Mouse (Mus musculus): ENCODE data around the gene Olfr512. TPM values are rescaled to one million over a fixed set of nuclear protein-coding genes. Genes with fewer than 3 reads are reported as not detected.

Olfr512 gene
- polyA plus RNA-seq (2017; shearing (Covaris generic)), result not detected

DNA sequence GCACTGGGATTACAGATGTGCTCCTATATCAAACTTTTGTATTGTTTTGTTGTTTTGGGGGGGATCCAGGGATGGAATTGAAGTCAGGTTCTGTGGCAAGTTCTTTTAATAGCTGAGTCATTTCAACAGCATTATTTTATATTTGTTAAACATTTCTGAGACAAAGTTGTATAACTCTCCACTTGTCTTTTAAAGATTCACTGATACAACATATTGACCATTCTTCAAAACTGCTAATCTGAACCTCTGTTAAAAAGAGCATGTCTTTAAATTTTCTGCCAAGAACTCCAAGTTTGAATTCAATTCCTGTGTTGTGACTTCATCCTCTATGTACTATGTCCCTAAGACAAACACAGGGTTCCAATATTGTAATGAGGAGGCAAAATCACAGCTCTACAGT, at the start of gene Olfr512:
TSS of gene Olfr512 (plus strand) at position 301 of the 400 bp plus-strand sequence.
- ATAC-seq, result no peak

DNA sequence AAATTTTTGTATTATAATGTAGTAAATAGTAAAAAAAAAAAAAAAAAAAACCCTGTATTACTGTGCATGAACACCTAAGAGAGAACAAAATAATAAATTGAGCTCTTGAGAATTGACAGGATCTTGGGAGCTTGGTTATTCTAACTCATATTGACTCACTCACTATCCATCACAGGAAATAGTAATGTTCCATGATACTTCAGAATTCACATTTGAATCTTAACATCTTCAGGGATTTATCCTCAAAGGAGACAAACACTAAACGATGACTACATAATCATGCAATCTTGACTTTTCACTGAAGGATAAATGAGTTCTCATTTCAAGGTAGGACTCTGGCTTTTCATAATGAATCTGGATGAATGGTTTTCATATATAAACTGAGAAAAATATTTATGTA, 47.0 kb upstream of the Olfr512 start, which contains the start of gene Olfr510:
TSS of gene Olfr510 (plus strand) at position 301 of the 400 bp plus-strand sequence.
- ATAC-seq, result no peak

DNA sequence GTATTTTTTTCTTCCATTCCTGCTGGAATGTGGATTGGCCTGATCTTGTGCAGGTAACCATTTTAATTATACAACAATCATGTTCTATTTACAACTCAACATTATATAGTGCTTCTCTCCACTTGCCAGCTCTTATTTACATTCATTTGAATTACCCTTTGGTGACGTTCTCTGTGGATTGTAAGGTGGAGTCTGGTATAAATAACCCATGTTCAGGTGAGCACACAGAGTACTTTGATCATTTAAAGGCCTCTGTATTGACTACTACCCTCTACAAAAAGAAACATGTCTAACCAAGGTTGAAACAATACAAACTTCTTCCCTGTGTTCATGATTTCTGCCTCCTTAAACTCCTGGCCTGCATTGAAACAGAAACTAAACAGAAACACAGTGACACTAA, 42.1 kb upstream of the Olfr512 start:
- ATAC-seq, result no peak

DNA sequence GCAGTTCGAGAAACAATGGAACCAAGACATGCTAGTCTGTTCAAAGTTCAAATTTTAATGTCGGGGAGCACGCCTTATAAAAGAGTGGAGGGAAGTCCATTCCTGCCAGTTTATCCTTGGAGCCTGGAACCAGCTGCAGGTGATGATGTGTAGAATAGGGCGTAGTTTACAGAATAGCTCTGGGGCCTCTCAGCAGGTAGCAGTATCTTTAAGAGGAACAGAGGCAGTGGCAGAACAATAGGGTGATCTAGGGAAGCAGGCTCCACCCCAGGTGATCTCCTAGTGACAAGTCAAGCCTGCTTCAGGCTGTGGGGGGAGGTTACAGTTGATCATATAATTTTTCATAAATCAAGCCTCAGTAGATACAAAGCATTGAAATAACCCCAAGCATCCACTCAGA, 34.2 kb upstream of the Olfr512 start:
- no peak for ATAC-seq

DNA sequence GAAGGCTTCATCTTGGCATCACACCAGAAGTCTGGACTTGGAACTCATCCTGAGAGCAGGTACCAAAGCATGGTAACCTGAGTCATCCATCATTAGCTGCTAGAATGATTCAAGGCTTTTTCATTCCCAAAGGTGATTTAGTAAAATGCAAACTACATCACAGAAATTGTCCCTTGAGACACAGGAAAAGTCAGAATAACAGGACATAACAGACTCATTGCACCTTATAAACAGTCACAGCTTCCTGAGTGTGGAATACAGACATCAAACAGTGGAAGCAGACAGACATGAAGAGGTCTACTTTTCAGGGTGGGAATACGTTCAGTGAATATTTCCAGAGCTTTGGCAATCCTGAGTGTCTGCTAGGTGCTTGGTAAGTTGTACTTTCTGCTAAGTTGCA, 37.6 kb downstream of the Olfr512 start, which contains the start of gene Olfr513:
TSS of gene Olfr513 (plus strand) at position 301 of the 400 bp plus-strand sequence.
- ATAC-seq, result no peak

DNA sequence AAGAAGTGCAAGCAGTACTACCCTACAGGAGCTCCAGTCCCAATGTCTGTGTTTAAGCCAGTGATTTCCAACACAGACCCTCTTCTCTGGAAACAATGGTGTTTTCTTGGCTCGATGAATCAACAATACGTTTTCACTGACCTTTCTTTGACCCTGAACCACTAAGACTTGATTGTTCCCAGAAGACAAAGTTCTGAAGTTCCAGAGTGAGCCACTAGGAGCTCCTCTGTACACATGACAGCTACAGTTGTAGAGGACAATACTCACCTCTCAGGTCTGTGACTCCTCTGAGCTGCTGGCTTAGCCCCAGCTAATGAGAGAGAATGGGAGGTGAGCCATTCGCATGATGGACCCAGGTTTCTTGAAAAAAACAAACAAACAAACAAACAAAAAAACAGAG, 47.3 kb downstream of the Olfr512 start:
- no peak for ATAC-seq

Other genes starting within 250 kb of the Olfr512 start
- not detected for gene Olfr498, start 248.0 kb upstream of the Olfr512 start, polyA plus RNA-seq (2017; shearing (Covaris generic))
- not detected for gene Olfr502, start 188.3 kb upstream of the Olfr512 start, polyA plus RNA-seq (2017; shearing (Covaris generic))
- gene Olfr503, start 168.8 kb upstream of the Olfr512 start, polyA plus RNA-seq (2017; shearing (Covaris generic)), result not detected
- not detected for gene Olfr504, start 147.5 kb upstream of the Olfr512 start, polyA plus RNA-seq (2017; shearing (Covaris generic))
- not detected for gene Olfr506, start 102.5 kb upstream of the Olfr512 start, polyA plus RNA-seq (2017; shearing (Covaris generic))
- gene Olfr507, start 91.5 kb upstream of the Olfr512 start, polyA plus RNA-seq (2017; shearing (Covaris generic)), result not detected
- gene Olfr508, start 83.3 kb upstream of the Olfr512 start, polyA plus RNA-seq (2017; shearing (Covaris generic)), result not detected
- not detected for gene Olfr509, start 61.4 kb upstream of the Olfr512 start, polyA plus RNA-seq (2017; shearing (Covaris generic))
- gene Olfr510, start 46.9 kb upstream of the Olfr512 start, polyA plus RNA-seq (2017; shearing (Covaris generic)), result not detected
- not detected for gene Olfr513, start 37.7 kb downstream of the Olfr512 start, polyA plus RNA-seq (2017; shearing (Covaris generic))
- gene Olfr514, start 112.7 kb downstream of the Olfr512 start, polyA plus RNA-seq (2017; shearing (Covaris generic)), result not detected
- not detected for gene Olfr516, start 137.2 kb downstream of the Olfr512 start, polyA plus RNA-seq (2017; shearing (Covaris generic))
- not detected for gene Olfr517, start 159.1 kb downstream of the Olfr512 start, polyA plus RNA-seq (2017; shearing (Covaris generic))
- under 1 TPM in 1 of 2 experiments, not detected in 1; 0.24 TPM for gene Olfr518, start 171.7 kb downstream of the Olfr512 start, polyA plus RNA-seq (2017; shearing (Covaris generic))
- gene Olfr519, start 181.1 kb downstream of the Olfr512 start, polyA plus RNA-seq (2017; shearing (Covaris generic)), result not detected
- gene Nlrp10, start 216.9 kb downstream of the Olfr512 start, polyA plus RNA-seq (2017; shearing (Covaris generic)), result under 1 TPM in 1 of 2 experiments, not detected in 1; 0.22 TPM
- gene Eif3f, start 221.1 kb downstream of the Olfr512 start, polyA plus RNA-seq (2017; shearing (Covaris generic)), result 10 to 100 TPM; 15.8 to 47.3 TPM
- gene Tub, start 237.0 kb downstream of the Olfr512 start, polyA plus RNA-seq (2017; shearing (Covaris generic)), result under 1 TPM; 0.34 to 0.37 TPM

Data from CD4-positive, CD25-positive, alpha-beta regulatory T cell, adult 4 months (primary cell).